Mouse (Mus musculus): ENCODE data around the gene Ptprs. TPM values are rescaled to one million over a fixed set of nuclear protein-coding genes. Genes with fewer than 3 reads are reported as not detected.

The Ptprs gene
- polyA plus RNA-seq (2017; shearing (Covaris generic)) = 4.4 TPM

DNA sequence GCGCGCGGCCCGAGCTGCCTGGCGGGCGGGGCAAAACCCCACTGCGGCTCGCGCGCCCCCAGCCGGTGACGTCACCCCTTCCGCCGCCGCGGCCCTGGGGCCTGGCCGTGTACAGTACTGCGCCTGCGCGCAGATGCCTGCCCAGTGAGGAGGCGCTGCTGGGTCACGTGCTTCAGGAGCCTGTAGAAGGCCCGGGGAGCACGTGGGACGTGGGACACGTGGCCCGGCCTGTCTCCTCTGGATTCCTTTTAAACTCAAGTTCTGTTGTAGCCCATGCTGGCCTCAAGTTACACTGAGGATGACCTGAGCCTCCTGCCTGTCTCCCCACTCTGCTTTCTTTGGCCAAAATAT is at the start of gene Ptprs:
Ptprs (minus strand) TSS at position 82 of the 351 bp plus-strand sequence.

DNA sequence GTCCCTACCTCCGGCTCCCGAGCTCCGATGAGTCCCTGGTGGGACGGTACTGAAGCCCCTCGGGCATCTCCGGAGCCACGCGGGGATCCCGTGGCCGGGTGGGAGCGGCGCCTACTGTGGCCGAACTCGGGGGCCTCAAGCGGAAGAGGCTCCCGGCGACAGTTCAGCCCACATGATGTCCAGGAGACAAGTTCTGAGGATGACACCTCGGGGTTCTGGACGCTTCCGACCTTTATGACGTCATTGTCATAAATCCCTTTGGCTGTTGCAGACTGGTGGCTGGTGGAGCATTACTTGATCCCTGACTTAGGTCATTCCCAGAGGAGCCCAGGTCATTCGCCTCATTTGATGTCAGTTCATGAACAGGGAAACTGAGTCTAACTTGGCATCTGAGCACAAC is 36.0 kb upstream of the Ptprs start, which contains the start of gene Znrf4:
Znrf4 (minus strand) TSS at position 122 of the 400 bp plus-strand sequence.

Other genes with a start within 250 kb of the Ptprs start
- 12.8 TPM for gene Fem1a, start 219.7 kb downstream of the Ptprs start, polyA plus RNA-seq (2017; shearing (Covaris generic))
- 2.0 TPM for gene Ticam1, start 199.7 kb downstream of the Ptprs start, polyA plus RNA-seq (2017; shearing (Covaris generic))
- gene Plin3, start 183.6 kb downstream of the Ptprs start, polyA plus RNA-seq (2017; shearing (Covaris generic)) = 9.7 TPM
- not detected for gene Arrdc5, start 176.2 kb downstream of the Ptprs start, polyA plus RNA-seq (2017; shearing (Covaris generic))
- 2.9 TPM for gene Uhrf1, start 173.2 kb downstream of the Ptprs start, polyA plus RNA-seq (2017; shearing (Covaris generic))
- gene Kdm4b, start 150.4 kb downstream of the Ptprs start, polyA plus RNA-seq (2017; shearing (Covaris generic)) = 72.1 TPM
- gene Znrf4, start 35.9 kb upstream of the Ptprs start, polyA plus RNA-seq (2017; shearing (Covaris generic)) = not detected
- 0.55 TPM for gene Gm20219, start 77.9 kb upstream of the Ptprs start, polyA plus RNA-seq (2017; shearing (Covaris generic))
- gene Safb2, start 108.1 kb upstream of the Ptprs start, polyA plus RNA-seq (2017; shearing (Covaris generic)) = 238 TPM
- gene Safb, start 108.3 kb upstream of the Ptprs start, polyA plus RNA-seq (2017; shearing (Covaris generic)) = 253 TPM
- 139 TPM for gene 2410015M20Rik, start 133.3 kb upstream of the Ptprs start, polyA plus RNA-seq (2017; shearing (Covaris generic))
- 2,504 TPM for gene Rpl36, start 136.9 kb upstream of the Ptprs start, polyA plus RNA-seq (2017; shearing (Covaris generic))
- 62.0 TPM for gene Lonp1, start 150.4 kb upstream of the Ptprs start, polyA plus RNA-seq (2017; shearing (Covaris generic))
- 1.2 TPM for gene Catsperd, start 151.7 kb upstream of the Ptprs start, polyA plus RNA-seq (2017; shearing (Covaris generic))
- 94.5 TPM for gene Ranbp3, start 196.8 kb upstream of the Ptprs start, polyA plus RNA-seq (2017; shearing (Covaris generic))
- 132 TPM for gene Ndufa11, start 241.3 kb upstream of the Ptprs start, polyA plus RNA-seq (2017; shearing (Covaris generic))
- gene Vmac, start 241.5 kb upstream of the Ptprs start, polyA plus RNA-seq (2017; shearing (Covaris generic)) = 12.5 TPM